Mouse (Mus musculus): ENCODE results near the gene Ubqln5.

The Ubqln5 gene

DNA sequence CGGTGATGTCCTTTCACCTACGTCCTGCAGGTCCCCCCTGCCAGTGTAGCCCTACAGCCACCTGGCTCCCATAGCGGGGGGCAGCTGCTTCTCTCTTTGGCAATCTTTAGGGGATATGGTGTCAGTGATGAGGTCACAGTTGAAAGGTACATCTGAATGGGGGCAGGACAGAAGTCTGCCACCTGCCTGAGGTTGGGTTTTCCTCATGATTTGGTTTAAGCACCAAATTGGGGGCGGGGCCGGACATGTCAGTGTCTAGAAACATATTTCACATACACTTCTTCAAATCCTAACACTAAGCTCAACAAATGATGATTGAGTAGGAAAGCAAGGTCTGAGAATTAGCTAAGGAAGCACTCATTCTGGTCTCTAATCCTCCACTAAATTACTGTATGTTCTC is at the start of gene Ubqln5:
Gene Ubqln5 (minus strand): TSS at position 101 of the 400 bp plus-strand sequence.
- no peak for DNase-seq

DNA sequence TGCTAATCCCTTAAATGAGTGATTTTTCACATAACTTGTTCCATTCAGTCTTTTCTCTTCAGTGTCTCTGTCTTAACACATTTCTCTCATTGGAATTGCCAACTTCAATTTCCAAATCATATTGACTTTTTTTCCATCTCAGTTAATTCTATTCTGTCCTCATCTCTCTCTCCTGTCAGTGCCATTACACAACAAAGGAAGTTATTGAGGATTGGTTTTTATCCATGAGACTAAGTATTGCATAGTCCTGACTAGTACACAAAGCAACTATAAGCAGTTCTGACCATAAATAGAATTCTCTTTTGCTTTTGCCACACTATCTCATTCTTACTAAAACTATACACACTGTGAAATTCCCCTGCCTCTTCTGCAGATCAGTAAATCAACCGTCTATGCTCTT is 49.4 kb upstream of the Ubqln5 start:
- no peak for DNase-seq

DNA sequence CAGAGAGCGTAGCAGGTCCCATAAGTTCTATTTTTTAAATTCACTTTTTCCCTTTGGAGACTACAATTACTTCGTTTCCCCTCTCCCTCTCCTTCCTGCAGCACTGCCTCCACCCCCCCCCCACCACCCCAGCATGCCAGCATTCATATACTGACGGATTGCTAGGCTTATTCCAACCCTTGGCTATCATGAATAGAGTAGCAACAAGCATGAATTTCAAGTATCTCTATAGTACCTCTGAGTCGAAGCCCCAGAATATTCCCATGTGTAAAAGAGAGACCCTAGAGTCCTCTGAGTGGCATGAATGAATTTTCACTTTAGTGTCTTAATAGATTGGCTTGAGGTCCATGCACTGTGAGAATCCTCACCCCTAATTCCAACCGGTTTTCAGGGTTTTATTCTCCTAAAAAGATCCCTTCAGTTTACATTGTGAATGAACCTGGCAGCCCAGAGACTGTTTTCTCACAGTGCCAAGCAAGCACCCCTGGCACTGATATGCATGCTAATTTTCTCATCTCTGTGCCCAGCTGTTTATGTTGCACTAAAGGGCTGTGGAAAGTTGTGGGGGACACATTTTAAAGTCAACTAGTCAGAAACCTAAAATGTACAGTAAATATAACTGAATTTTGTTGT is 48.9 kb upstream of the Ubqln5 start:
- DNase-seq: no peak

DNA sequence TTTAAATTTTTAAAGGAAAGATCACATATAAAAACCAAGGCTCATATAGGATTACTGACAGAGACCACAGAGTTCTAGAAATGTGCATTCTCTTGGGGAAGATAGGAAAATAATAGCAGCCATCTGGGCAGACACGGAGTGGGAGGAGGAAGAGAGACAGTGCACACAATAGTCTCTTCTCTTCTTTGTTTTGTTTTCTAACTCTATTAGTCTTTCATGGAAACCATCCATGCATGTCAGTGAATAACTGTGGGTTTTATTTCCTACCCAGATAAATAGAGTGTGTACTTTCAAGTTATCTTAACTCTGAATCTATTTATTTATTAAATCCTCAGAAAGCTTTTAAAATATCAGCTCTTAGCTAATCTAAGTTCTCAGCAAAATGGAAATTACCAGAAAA is 45.5 kb upstream of the Ubqln5 start:
- DNase-seq: no peak

DNA sequence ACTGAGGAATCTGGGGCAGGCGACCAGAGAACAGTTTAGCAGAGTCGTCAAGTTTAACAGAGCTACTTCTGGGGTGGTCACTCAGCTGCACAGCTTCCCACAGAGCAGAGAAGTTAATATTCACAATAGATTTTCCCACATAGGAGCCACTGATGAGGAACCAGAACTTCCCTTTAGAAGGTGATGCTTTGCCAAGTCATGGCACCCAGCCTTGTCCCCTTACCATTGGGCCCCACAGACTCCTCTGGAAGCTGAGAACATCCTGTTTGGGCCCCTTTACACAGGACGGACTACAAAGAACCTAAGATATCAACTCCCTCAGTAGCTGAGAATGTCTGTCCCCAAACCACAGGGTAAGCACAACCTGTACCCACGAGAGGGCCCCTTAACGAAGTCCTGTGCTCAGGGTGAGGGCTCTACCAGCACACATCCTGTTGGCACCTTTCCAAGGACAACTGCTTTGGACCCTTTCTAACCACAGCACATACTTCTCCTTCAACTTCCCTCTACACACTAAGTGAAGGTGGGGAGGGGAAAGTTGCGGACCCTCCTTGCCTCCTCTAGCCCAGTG is 40.1 kb upstream of the Ubqln5 start:
- DNase-seq: no peak

DNA sequence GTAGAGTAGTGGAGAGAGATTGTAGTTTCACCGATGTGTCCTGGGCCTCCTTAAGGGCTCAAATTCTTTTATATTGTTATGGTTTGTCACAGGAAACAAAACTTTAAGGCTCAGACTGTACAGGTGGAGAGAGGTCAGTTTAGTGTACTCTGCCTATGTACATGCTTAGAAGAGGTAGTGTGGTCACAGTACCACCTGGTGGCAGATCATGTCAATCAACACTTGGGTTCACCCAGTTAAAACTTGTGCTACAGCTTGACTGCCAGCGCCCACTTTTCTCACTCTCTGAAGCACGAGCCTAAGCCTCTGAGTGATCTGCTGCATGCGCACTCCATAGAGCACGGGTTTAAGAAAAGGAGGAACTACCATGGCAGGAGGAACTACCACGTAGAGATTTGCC is 37.5 kb upstream of the Ubqln5 start:
- no peak for DNase-seq

DNA sequence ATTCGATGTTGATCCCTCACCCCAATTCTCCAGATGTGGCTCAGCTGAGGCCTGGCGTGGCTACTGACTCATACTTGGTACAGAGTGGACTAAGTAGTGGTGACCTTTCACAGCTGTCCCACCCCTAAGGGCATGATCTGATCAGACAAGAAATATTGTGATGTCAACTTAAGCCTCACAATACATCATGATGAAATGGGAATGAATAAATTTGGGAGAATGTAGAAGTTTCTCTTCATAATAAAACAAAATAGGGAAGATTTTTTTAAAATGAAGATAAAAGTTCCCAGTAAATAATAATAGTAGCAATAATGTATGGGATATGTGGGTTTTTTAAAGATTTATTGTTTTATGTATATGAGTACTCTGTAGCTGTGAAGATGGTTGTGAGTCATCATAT is 20.8 kb upstream of the Ubqln5 start, which contains the start of gene Ubqlnl:
Gene Ubqlnl (minus strand): TSS at position 101 of the 400 bp plus-strand sequence.
- no peak for DNase-seq

DNA sequence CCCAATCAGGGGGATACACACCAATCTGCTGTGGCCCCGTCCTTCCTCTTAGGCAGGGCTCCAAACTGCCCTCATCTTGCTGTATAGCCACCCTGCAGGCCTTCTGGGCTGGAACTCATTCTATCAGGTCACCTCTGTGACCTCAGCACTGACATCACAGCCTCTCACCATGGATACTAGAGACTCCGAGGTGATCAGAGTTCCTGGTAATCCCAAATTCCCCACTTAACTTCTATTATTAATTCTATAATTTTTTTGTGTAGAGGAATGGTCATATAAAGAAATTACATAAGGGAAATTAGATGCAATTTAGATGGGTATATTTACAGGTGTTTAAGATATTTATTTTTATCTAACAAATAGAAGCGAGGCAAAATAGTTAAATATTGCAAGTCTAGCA is 13.6 kb upstream of the Ubqln5 start, which contains the start of gene Ubqln3:
Gene Ubqln3 (minus strand): TSS at position 101 of the 400 bp plus-strand sequence.
- no peak for DNase-seq

DNA sequence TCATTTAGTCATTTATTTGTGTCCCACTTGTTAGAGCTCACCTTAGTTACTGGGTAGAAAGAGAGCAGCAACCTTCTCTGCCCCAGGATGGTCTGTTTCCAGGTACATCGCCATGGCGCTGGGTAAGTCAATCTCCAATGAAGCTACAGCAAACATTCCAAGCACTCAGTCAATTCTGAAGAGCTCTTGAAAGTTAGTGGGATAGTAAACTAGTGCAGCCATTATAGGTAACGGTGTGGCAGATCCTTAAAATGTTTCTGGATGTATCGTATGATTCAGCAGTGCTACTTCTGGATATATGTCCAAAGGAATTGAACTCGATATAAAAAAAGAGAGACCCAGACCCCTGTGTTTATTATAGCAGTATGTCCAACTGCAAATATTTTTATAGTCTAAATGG is 7.7 kb upstream of the Ubqln5 start, which contains the start of gene Olfr643:
Gene Olfr643 (minus strand): TSS at position 101 of the 400 bp plus-strand sequence.
- no peak for DNase-seq

DNA sequence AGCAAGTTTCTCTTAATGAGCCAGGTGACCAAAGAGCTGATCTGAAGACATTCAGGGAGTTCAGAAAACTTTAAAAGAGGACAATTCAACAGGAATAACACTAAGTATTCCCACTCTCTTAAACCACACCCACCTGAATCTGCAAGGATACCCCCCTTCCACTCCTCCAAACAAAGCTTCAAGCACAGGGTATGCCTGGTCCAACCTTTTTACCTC is 25.0 kb downstream of the Ubqln5 start, which contains the start of gene Olfr646:
Gene Olfr646 (plus strand): TSS at position 117 of the 216 bp plus-strand sequence.
- DNase-seq: no peak

DNA sequence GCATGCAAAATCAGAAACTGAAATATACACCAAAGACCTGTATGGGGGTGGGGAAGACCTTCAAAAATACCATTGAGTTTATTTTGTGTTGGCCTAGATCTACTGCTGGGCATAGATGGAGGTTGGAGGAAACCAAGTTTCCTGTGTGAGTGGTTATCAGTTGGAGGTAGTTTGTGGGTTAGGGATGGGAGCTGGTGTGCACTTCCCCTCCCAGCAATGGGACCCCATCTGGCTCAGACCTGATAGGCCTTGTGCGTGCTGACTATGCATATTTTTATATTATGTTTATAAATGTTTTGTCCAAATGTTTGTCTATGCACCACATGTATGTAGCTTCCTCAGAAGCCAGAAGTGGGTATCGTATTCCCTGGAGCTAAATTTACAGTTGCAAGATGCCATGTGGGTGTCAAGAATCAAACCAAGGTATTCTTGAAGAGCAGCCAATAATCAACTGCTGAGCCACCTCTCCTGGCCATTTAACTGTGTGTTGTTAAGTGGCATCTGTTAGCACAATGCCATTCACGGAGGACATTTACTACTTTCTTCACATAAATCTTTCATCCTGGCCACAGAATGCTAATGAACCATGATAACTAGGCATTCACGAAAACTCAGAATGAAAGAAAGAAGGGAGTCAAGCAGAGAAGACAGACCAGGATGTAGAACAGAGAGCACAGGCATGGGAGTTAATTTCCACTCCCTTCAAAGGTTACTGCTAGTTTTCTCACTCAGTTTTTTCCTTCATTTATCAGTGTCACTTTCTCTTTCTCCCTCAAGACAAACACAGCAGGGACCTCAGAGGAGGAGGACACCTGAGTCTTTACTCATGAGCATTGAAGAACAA is 25.5 kb downstream of the Ubqln5 start:
- DNase-seq: no peak

DNA sequence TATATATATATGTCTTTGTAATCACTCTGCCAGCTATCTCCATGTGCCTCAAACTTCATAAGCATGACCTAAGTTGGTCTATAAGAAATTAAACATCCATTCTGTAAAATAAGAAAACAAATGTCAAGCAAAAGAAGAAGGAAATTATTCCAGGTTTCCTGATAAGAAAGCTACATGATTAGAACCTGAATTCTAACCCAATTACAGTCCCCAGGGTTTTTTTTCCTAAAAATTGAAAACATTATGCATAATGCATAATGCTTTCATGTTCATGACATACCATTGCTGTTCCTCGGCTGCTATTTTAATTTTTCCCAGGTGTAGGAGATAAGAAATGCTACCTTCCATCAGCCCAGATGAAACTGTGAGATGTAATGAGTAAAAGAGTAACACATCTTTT is 44.3 kb downstream of the Ubqln5 start, which contains the start of gene Olfr645:
Gene Olfr645 (minus strand): TSS at position 101 of the 400 bp plus-strand sequence.
- DNase-seq: no peak

All from kidney, adult 18-20 months (tissue).